Mouse (Mus musculus) gastrocnemius, postnatal 14 days (tissue): ENCODE data around the gene Arf3. TPM values are rescaled to one million over a fixed set of nuclear protein-coding genes. Genes with fewer than 3 reads are reported as not detected.

Experiments used
- DNase-seq: peaks from one replicate; pipeline ENCODE4 v3.0.0; 2021; ENCODE audit warnings: mixed read lengths
- intact Hi-C: fragments of 180-260 bp; cut with DNase I; formaldehyde crosslinking; loops from one replicate; pipeline ENCODE4 v1.15.1; 2025; ENCODE audit warnings: low total_unique reads
- total RNA-seq, 2 experiments: library from RNA; stranded (reverse); gene quantifications; 2 replicates each; pipeline ENCODE4 v1.2.3; 2021

Gene Arf3
- total RNA-seq, 2 experiments from 2014 or later: 14.6 to 15.8 TPM

- intact Hi-C loops: no loop called here
- DNase-seq: no peak
Observed at GRCm38 (mm10) chr15:98729791-98730545, 33.0 kb downstream of the Arf3 start.

GRCm38 (mm10) chr15:98728366-98728765, 34.6 kb downstream of the Arf3 start:
- intact Hi-C loops: no loop called here
- DNase-seq: no peak

GRCm38 (mm10) chr15:98727443-98728321, 35.3 kb downstream of the Arf3 start, which contains the start of gene Fkbp11:
Gene Fkbp11, minus strand, starts transcription at chr15:98728198.
- peak; percentile 72 for DNase-seq

GRCm38 (mm10) chr15:98726746-98727145, 36.3 kb downstream of the Arf3 start:
- intact Hi-C loops: no loop called here
- no peak for DNase-seq

More at GRCm38 (mm10) chr15:98727443-98728321, 35.3 kb downstream of the Arf3 start, which contains the start of gene Fkbp11:
- intact Hi-C loops: no loop called here

GRCm38 (mm10) chr15:98726079-98726478, 36.9 kb downstream of the Arf3 start:
- no peak for DNase-seq
- intact Hi-C loops: no loop called here

GRCm38 (mm10) chr15:98724441-98724840, 38.6 kb downstream of the Arf3 start:
- no peak for DNase-seq
- intact Hi-C loops: loop anchor here (5.0 kb wide), 1 partner anchor 303 kb away; the partner anchor contains the start of gene Tuba1c

GRCm38 (mm10) chr15:98722854-98723253, 40.2 kb downstream of the Arf3 start:
- no peak for DNase-seq
- intact Hi-C loops: loop anchor here (5.0 kb wide), 1 partner anchor 304 kb away; the partner anchor contains the start of gene Tuba1c

GRCm38 (mm10) chr15:98722191-98722590, 40.8 kb downstream of the Arf3 start:
- no peak for DNase-seq
- intact Hi-C loops: loop anchor here (5.0 kb wide), 1 partner anchor 305 kb away; the partner anchor contains the start of gene Tuba1c

GRCm38 (mm10) chr15:98717301-98717700, 45.7 kb downstream of the Arf3 start:
- intact Hi-C loops: no loop called here

GRCm38 (mm10) chr15:98714230-98714652, 48.8 kb downstream of the Arf3 start:
- intact Hi-C loops: no loop called here
- DNase-seq: no peak

More at GRCm38 (mm10) chr15:98717301-98717700, 45.7 kb downstream of the Arf3 start:
- no peak for DNase-seq

- DNase-seq: peak; percentile 61
- intact Hi-C loops: no loop called here
Observed at GRCm38 (mm10) chr15:98710442-98710841, 52.6 kb downstream of the Arf3 start.

GRCm38 (mm10) chr15:98707766-98708372, 55.1 kb downstream of the Arf3 start, which contains the start of gene Ccdc65:
Gene Ccdc65, plus strand, starts transcription at chr15:98708207.
- intact Hi-C loops: no loop called here
- DNase-seq: peak; percentile 84

- no peak for DNase-seq
- intact Hi-C loops: no loop called here
Observed at GRCm38 (mm10) chr15:98704312-98704711, 58.7 kb downstream of the Arf3 start.

GRCm38 (mm10) chr15:98699190-98700105, 63.6 kb downstream of the Arf3 start:
- DNase-seq: peak; percentile 86
- intact Hi-C loops: loop anchor here (2.0 kb wide), 1 partner anchor 67 kb away; no protein-coding TSS in a partner anchor

GRCm38 (mm10) chr15:98696216-98696615, 66.8 kb downstream of the Arf3 start:
- intact Hi-C loops: no loop called here
- no peak for DNase-seq

- intact Hi-C loops: no loop called here
- peak; percentile 35 for DNase-seq
Observed at GRCm38 (mm10) chr15:98695726-98696125, 67.3 kb downstream of the Arf3 start.

GRCm38 (mm10) chr15:98692171-98692715, 70.8 kb downstream of the Arf3 start:
- DNase-seq: peak; percentile 32
- intact Hi-C loops: no loop called here

- intact Hi-C loops: no loop called here
- DNase-seq: no peak
Observed at GRCm38 (mm10) chr15:98691486-98692147, 71.4 kb downstream of the Arf3 start.
